Mouse (Mus musculus): ENCODE data around the gene Fbxw27. TPM values are rescaled to one million over a fixed set of nuclear protein-coding genes. Genes with fewer than 3 reads are reported as not detected.
A peak's percentile ranks its signal among the peaks of the same experiment; 100 is the strongest.
"Not testable (repeated sequence)": the region's sequence is repeated elsewhere in the genome, so short reads cannot be mapped to it uniquely, and the experiment has no call there.

Gene Fbxw27
- total RNA-seq (2017), result not detected in 2 replicates

- ATAC-seq (replicated peaks in 1 of 2; ENCODE audit: insufficient read depth in 1 of 2, low FRiP score in 2 of 2, low TSS enrichment in 1 of 2, low read depth in 1 of 2, poor library complexity in 2 of 2, severe bottlenecking in 2 of 2), result not testable (repeated sequence)
Observed at GRCm38 (mm10) chr9:109790570-109790969, at the start of gene Fbxw27. Gene Fbxw27, minus strand, starts transcription at chr9:109790670.

GRCm38 (mm10) chr9:109833088-109833412, 42.6 kb upstream of the Fbxw27 start:
- peak; percentile 9 to 10; a peak in 1 of 4 replicates for ATAC-seq (replicated peaks in 1 of 2; ENCODE audit: insufficient read depth in 1 of 2, low FRiP score in 2 of 2, low TSS enrichment in 1 of 2, low read depth in 1 of 2, poor library complexity in 2 of 2, severe bottlenecking in 2 of 2)

DNA sequence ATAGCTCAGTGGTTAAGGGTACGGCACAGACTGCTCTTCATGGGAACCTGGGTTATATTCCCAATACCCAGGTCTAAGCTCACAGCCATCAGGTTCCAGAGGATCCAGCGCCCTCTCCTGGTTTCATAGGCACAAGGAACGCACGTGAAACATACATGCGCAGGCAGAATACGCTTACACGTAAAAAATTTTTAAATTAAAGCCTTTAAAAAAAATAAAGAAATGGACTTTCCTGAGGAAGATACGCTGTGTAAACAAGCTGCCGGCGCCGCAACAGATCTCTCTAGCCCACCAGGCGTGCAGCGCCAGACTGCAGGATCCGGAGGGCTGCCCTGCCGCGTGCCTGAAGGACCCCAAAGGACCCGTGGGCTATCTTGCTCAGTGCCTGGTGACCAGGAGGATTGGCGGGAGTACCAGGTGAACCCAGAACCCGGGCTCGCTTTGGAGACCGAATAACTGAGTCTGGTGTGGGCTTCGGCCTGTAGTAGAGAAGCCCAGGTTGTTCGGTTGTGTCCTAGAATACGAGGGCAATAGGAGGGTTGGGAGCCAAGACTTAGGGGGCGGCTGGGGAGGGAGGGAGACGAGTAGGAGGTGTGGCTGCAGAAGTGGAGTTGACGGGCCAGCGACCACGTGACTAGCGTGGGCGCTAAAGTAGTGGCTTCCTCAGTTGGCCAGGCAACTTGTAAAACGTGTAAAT, 42.1 kb upstream of the Fbxw27 start, which contains the start of gene Nme6:
Nme6 (plus strand) TSS at position 359 of the 697 bp plus-strand sequence.
- peak; percentile 97 to 98 for ATAC-seq (replicated peaks in 1 of 2; ENCODE audit: insufficient read depth in 1 of 2, low FRiP score in 2 of 2, low TSS enrichment in 1 of 2, low read depth in 1 of 2, poor library complexity in 2 of 2, severe bottlenecking in 2 of 2)

DNA sequence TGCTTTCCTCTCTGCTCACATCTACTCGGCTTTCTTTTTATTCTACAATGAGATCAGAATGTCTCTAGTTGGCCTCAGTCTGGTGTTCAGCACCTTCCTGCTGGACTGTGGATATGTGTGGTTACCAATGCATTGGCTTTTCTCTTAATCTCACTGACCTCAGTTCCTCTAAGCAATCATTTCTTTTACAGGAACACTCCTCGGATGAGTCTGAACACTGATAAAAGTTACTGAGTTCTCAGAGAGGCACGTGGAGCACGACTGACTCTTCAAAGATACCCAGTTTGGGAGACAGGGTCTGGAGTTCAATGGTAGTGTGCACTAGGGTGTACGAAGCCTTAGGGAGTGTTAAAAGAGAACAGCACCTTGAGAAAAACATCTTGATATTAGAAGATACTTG, 35.7 kb upstream of the Fbxw27 start:
- ATAC-seq (replicated peaks in 1 of 2; ENCODE audit: insufficient read depth in 1 of 2, low FRiP score in 2 of 2, low TSS enrichment in 1 of 2, low read depth in 1 of 2, poor library complexity in 2 of 2, severe bottlenecking in 2 of 2), result no peak

DNA sequence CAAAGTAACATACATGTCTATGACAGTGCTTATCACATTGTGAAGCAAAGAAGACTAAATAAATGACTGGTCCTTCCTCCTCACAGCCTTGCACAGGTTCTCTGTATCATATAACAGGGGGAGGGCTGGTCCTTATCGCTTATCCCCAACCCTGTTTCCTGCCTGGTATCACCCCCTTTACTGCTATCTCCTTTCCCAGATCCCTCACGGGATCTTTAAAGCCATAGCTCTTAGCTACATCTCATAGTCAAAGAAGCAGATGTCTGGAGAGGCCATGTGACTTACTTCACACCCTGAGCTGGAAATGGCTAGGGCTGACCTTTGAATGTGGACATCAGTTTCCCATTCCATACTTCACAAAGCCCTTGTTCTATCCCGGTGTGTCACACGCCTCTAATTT, 35.3 kb upstream of the Fbxw27 start:
- no peak for ATAC-seq (replicated peaks in 1 of 2; ENCODE audit: insufficient read depth in 1 of 2, low FRiP score in 2 of 2, low TSS enrichment in 1 of 2, low read depth in 1 of 2, poor library complexity in 2 of 2, severe bottlenecking in 2 of 2)

- ATAC-seq (replicated peaks in 1 of 2; ENCODE audit: insufficient read depth in 1 of 2, low FRiP score in 2 of 2, low TSS enrichment in 1 of 2, low read depth in 1 of 2, poor library complexity in 2 of 2, severe bottlenecking in 2 of 2), result no peak
Observed at GRCm38 (mm10) chr9:109816341-109816740, 25.9 kb upstream of the Fbxw27 start.

DNA sequence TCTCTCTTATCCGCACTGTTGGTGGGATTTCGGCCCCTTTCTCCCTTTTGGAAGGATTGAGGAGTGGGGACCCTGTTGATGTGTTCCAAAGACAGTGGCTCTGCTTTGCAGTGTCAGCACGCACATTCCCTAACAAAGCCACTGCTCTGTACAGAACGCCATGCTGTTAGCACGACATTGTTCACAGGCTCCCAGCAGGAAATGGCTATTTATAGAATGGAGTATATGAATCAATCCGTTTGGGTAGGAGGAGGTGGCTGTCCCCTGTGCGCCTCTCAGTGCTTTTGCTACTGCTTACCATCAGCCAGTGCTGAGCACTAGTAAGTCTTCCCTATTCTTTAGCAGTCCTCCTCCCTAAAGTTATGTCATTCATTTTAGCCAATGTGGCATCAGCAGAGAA, 23.0 kb upstream of the Fbxw27 start:
- ATAC-seq (replicated peaks in 1 of 2; ENCODE audit: insufficient read depth in 1 of 2, low FRiP score in 2 of 2, low TSS enrichment in 1 of 2, low read depth in 1 of 2, poor library complexity in 2 of 2, severe bottlenecking in 2 of 2), result no peak

GRCm38 (mm10) chr9:109811980-109812379, 21.5 kb upstream of the Fbxw27 start, which contains the start of gene Spink8:
Gene Spink8, plus strand, starts transcription at chr9:109812280.
- no peak for ATAC-seq (replicated peaks in 1 of 2; ENCODE audit: insufficient read depth in 1 of 2, low FRiP score in 2 of 2, low TSS enrichment in 1 of 2, low read depth in 1 of 2, poor library complexity in 2 of 2, severe bottlenecking in 2 of 2)

GRCm38 (mm10) chr9:109807898-109808297, 17.4 kb upstream of the Fbxw27 start:
- no peak for ATAC-seq (replicated peaks in 1 of 2; ENCODE audit: insufficient read depth in 1 of 2, low FRiP score in 2 of 2, low TSS enrichment in 1 of 2, low read depth in 1 of 2, poor library complexity in 2 of 2, severe bottlenecking in 2 of 2)

- ATAC-seq (replicated peaks in 1 of 2; ENCODE audit: insufficient read depth in 1 of 2, low FRiP score in 2 of 2, low TSS enrichment in 1 of 2, low read depth in 1 of 2, poor library complexity in 2 of 2, severe bottlenecking in 2 of 2), result no peak
Observed at GRCm38 (mm10) chr9:109806695-109807293, 16.3 kb upstream of the Fbxw27 start.

- no peak for ATAC-seq (replicated peaks in 1 of 2; ENCODE audit: insufficient read depth in 1 of 2, low FRiP score in 2 of 2, low TSS enrichment in 1 of 2, low read depth in 1 of 2, poor library complexity in 2 of 2, severe bottlenecking in 2 of 2)
Observed at GRCm38 (mm10) chr9:109806260-109806659, 15.8 kb upstream of the Fbxw27 start.

DNA sequence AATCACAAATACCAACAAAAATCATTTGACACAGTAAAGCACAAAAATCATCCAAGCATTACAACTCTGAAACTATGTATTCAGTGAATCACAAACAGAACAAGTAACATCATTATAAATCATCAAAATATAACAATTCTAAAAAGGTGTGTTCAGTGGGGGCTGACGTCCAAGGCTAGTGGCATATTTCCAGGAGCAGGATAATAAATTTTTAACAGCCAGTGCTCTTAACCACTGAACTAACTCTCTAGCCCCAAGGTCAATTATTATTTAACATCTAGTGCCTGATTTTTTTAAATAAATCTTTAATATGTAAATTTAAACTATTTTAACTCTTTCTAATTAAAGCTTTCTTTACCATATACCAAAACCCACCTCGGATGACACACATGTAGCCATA, 15.1 kb upstream of the Fbxw27 start:
- ATAC-seq (replicated peaks in 1 of 2; ENCODE audit: insufficient read depth in 1 of 2, low FRiP score in 2 of 2, low TSS enrichment in 1 of 2, low read depth in 1 of 2, poor library complexity in 2 of 2, severe bottlenecking in 2 of 2), result not testable (repeated sequence)

GRCm38 (mm10) chr9:109798051-109798450, 7.6 kb upstream of the Fbxw27 start:
- no peak; a peak in 1 of 4 replicates for ATAC-seq (replicated peaks in 1 of 2; ENCODE audit: insufficient read depth in 1 of 2, low FRiP score in 2 of 2, low TSS enrichment in 1 of 2, low read depth in 1 of 2, poor library complexity in 2 of 2, severe bottlenecking in 2 of 2)

GRCm38 (mm10) chr9:109795811-109796210, 5.3 kb upstream of the Fbxw27 start:
- ATAC-seq (replicated peaks in 1 of 2; ENCODE audit: insufficient read depth in 1 of 2, low FRiP score in 2 of 2, low TSS enrichment in 1 of 2, low read depth in 1 of 2, poor library complexity in 2 of 2, severe bottlenecking in 2 of 2), result no peak

DNA sequence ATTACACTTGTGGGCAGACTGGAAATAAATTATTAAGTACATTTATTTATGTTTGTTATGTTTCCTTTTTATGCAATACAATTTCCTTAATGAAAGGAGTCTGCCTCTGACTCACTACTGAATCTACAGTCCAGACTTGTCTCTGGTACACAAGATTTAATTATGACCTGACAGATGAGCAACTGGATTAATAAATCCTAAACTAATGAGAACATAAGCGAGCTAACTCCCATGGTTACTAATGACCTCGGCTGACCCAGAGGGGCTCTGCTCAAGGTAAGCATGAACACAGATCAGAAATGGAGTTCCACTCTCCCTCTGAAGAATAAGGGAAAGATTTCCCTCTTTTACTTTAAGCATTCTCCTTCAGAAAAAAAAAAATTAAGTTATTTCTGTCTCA, 4.8 kb upstream of the Fbxw27 start:
- no peak for ATAC-seq (replicated peaks in 1 of 2; ENCODE audit: insufficient read depth in 1 of 2, low FRiP score in 2 of 2, low TSS enrichment in 1 of 2, low read depth in 1 of 2, poor library complexity in 2 of 2, severe bottlenecking in 2 of 2)

GRCm38 (mm10) chr9:109766841-109767240, 23.6 kb downstream of the Fbxw27 start:
- not testable (repeated sequence) for ATAC-seq (replicated peaks in 1 of 2; ENCODE audit: insufficient read depth in 1 of 2, low FRiP score in 2 of 2, low TSS enrichment in 1 of 2, low read depth in 1 of 2, poor library complexity in 2 of 2, severe bottlenecking in 2 of 2)

GRCm38 (mm10) chr9:109745989-109746388, 44.5 kb downstream of the Fbxw27 start, which contains the start of gene Fbxw26:
Gene Fbxw26, minus strand, starts transcription at chr9:109746089.
- not testable (repeated sequence) for ATAC-seq (replicated peaks in 1 of 2; ENCODE audit: insufficient read depth in 1 of 2, low FRiP score in 2 of 2, low TSS enrichment in 1 of 2, low read depth in 1 of 2, poor library complexity in 2 of 2, severe bottlenecking in 2 of 2)
